Mouse (Mus musculus): Measurements from ENCODE around the gene Gm49322. TPM values are rescaled to one million over a fixed set of nuclear protein-coding genes. Genes with fewer than 3 reads are reported as not detected.

Gene Gm49322
- total and polyA plus RNA-seq, 3 experiments, result 0.28 to 1.8 (median 1.1) TPM

GRCm38 (mm10) chr10:80621690-80621939, 15.8 kb downstream of the Gm49322 start:
- DNase-seq (ENCODE audit: extremely low read depth), result no peak
- peaks cover 20 to 41% of the 10 kb centered on the region in 2 experiments for H3K4me1 ChIP-seq (ENCODE audit: control insufficient read depth in 1 of 2, insufficient read depth in 2 of 2)
- H3K9ac ChIP-seq (ENCODE audit: insufficient read depth, low read depth), result peak overlapping the region; percentile 69
- H3K79me2 ChIP-seq (replicated peaks; ENCODE audit: control insufficient read depth, extremely low read depth, insufficient read depth, poor library complexity, severe bottlenecking), result peaks cover 20% of the 10 kb centered on the region
- peaks cover 3 to 30% of the 10 kb centered on the region in 2 experiments for H3K36me3 ChIP-seq (replicated peaks in 1 of 2; ENCODE audit: control insufficient read depth in 1 of 2, insufficient read depth in 1 of 2, low read length in 1 of 2)
- in situ Hi-C loops (cut with MboI; ENCODE audit: low pct_ligation_motif_present, low pct_unique_long_range_greater_than_20kb, low sequenced_read_pairs), result no loop called here
- H3K4me2 ChIP-seq (ENCODE audit: insufficient read depth, low read depth, poor library complexity, severe bottlenecking), result peak overlapping the region; percentile 98
- H3K4me3 ChIP-seq (replicated peaks in 1 of 3; ENCODE audit: low read depth in 2 of 3, low read length in 2 of 3, poor library complexity in 1 of 3), result peak overlapping the region; percentile 63 to 87 (median 63)
- dilution Hi-C loops (cut with MboI; ENCODE audit: extremely low pct_ligation_motif_present, extremely low pct_unique_long_range_greater_than_20kb, low sequenced_read_pairs), result no loop called here
- no peak overlapping the region for H3K27ac ChIP-seq (ENCODE audit: insufficient read depth, low read depth)
- no peaks in the 10 kb centered on the region for H3K9me3 ChIP-seq (replicated peaks; ENCODE audit: low read length)
- H3K27me3 ChIP-seq (replicated peaks), result no peaks in the 10 kb centered on the region
- TF ChIP-seq MAX (IDR thresholded peaks at IDR 0.05; ENCODE audit: low read length) (no peak), MYC (IDR thresholded peaks at IDR 0.05; ENCODE audit: low read depth, low read length) (no peak), ZNF384 (IDR thresholded peaks at IDR 0.05; ENCODE audit: low read depth, low read length) (no peak), POLR2A (IDR thresholded peaks at IDR 0.05; ENCODE audit: low read depth, low read length) (no peak; the same call in 1 of the 2 replicates), MEF2A (IDR thresholded peaks at IDR 0.05; ENCODE audit: borderline replicate concordance, low read depth, low read length) (no peak), SIN3A (IDR thresholded peaks at IDR 0.05; ENCODE audit: low read length) (no peak), ETS1 (conservative IDR thresholded peaks at IDR 0.05; ENCODE audit: low read depth, low read length) (no peak), MAFK (IDR thresholded peaks at IDR 0.05; ENCODE audit: insufficient replicate concordance, low read length) (no peak), ZKSCAN1 (IDR thresholded peaks at IDR 0.05; ENCODE audit: borderline replicate concordance, low read depth, low read length) (no peak), ELF1 (IDR thresholded peaks at IDR 0.05; ENCODE audit: low read depth, low read length) (no peak), ZC3H11A (IDR thresholded peaks at IDR 0.05; ENCODE audit: low read depth, low read length) (no peak), POLR2AphosphoS2 (IDR thresholded peaks at IDR 0.05; ENCODE audit: low read depth, low read length) (no peak), RCOR1 (conservative IDR thresholded peaks at IDR 0.05; ENCODE audit: low read depth, low read length) (no peak)

- Histone ChIP-seq H3K27me3 (replicated peaks) (no peaks in the 10 kb centered on the region), H3K9me3 (replicated peaks; ENCODE audit: low read length) (no peaks in the 10 kb centered on the region), H3K9ac (ENCODE audit: insufficient read depth, low read depth) (peak overlapping the region; percentile 69), H3K36me3 (replicated peaks in 1 of 2; ENCODE audit: control insufficient read depth in 1 of 2, insufficient read depth in 1 of 2, low read length in 1 of 2) (peaks cover 3 to 28% of the 10 kb centered on the region in 2 experiments), H3K4me3 (replicated peaks in 1 of 3; ENCODE audit: low read depth in 2 of 3, low read length in 2 of 3, poor library complexity in 1 of 3) (peak overlapping the region; percentile 63 to 99 (median 87)), H3K4me1 (ENCODE audit: control insufficient read depth in 1 of 2, insufficient read depth in 2 of 2) (peaks cover 20 to 42% of the 10 kb centered on the region in 2 experiments), H3K27ac (ENCODE audit: insufficient read depth, low read depth) (peak overlapping the region; percentile 80), H3K4me2 (ENCODE audit: insufficient read depth, low read depth, poor library complexity, severe bottlenecking) (peak overlapping the region; percentile 98), H3K79me2 (replicated peaks; ENCODE audit: control insufficient read depth, extremely low read depth, insufficient read depth, poor library complexity, severe bottlenecking) (peaks cover 25% of the 10 kb centered on the region)
- in situ Hi-C loops (cut with MboI; ENCODE audit: low pct_ligation_motif_present, low pct_unique_long_range_greater_than_20kb, low sequenced_read_pairs), result no loop called here
- dilution Hi-C loops (cut with MboI; ENCODE audit: extremely low pct_ligation_motif_present, extremely low pct_unique_long_range_greater_than_20kb, low sequenced_read_pairs), result no loop called here
- TF ChIP-seq USF1 (IDR thresholded peaks at IDR 0.05; ENCODE audit: low read depth, low read length) (no peak), HCFC1 (IDR thresholded peaks at IDR 0.05; ENCODE audit: low read depth, low read length) (peak; percentile 78), IRF4 (IDR thresholded peaks at IDR 0.05; ENCODE audit: low read depth, low read length) (peak; percentile 19; the same call in 1 of the 2 replicates), MXI1 (IDR thresholded peaks at IDR 0.05; ENCODE audit: low read depth, low read length) (peak; percentile 95), RCOR1 (conservative IDR thresholded peaks at IDR 0.05; ENCODE audit: low read depth, low read length) (no peak), POLR2A (IDR thresholded peaks at IDR 0.05; ENCODE audit: low read depth, low read length) (peak; percentile 68), GABPA (IDR thresholded peaks at IDR 0.05; ENCODE audit: insufficient replicate concordance, low read depth, low read length) (peak; percentile 88), ZMIZ1 (IDR thresholded peaks at IDR 0.05; ENCODE audit: low read depth, low read length) (no peak), SIN3A (IDR thresholded peaks at IDR 0.05; ENCODE audit: low read length) (peak; percentile 97), TCF12 (IDR thresholded peaks at IDR 0.05; ENCODE audit: low read depth, low read length) (peak; percentile 11; the same call in 1 of the 2 replicates), ELF1 (IDR thresholded peaks at IDR 0.05; ENCODE audit: low read depth, low read length) (peak; percentile 85), TBP (conservative IDR thresholded peaks at IDR 0.05; ENCODE audit: low read depth, low read length) (peak; percentile 73; the same call in 1 of the 2 replicates), MEF2A (IDR thresholded peaks at IDR 0.05; ENCODE audit: borderline replicate concordance, low read depth, low read length) (no peak), KAT2A (IDR thresholded peaks at IDR 0.05; ENCODE audit: insufficient replicate concordance, low read length) (peak; percentile 67; the same call in 1 of the 2 replicates), ETS1 (conservative IDR thresholded peaks at IDR 0.05; ENCODE audit: low read depth, low read length) (peak; percentile 79), MYC (IDR thresholded peaks at IDR 0.05; ENCODE audit: low read depth, low read length) (peak; percentile 55; the same call in 1 of the 2 replicates), E2F4 (IDR thresholded peaks at IDR 0.05; ENCODE audit: insufficient replicate concordance, low read depth, low read length) (peak; percentile 82; the same call in 1 of the 2 replicates), BHLHE40 (IDR thresholded peaks at IDR 0.05; ENCODE audit: low read depth, low read length) (peak; percentile 57)
- peak; percentile 100 for DNase-seq (ENCODE audit: extremely low read depth)
Measured at GRCm38 (mm10) chr10:80621940-80622660, 16.3 kb downstream of the Gm49322 start.

Measured in CH12.LX (cell line).